Mouse (Mus musculus) erythroblast, embryonic 14.5 days (primary cell): ENCODE results near the gene Ldlrad3.

ENCODE experiments used
- GATA1 ChIP-seq: IDR thresholded peaks from 2 replicates; pipeline ENCODE4 v1.6.1; 2012; ENCODE audit warnings: low read length, inconsistent platforms, mixed read lengths
- TAL1 ChIP-seq: IDR thresholded peaks from 3 replicates; pipeline ENCODE4 v1.6.1; 2012; ENCODE audit warnings: low read length, inconsistent platforms, mixed read lengths

DNA sequence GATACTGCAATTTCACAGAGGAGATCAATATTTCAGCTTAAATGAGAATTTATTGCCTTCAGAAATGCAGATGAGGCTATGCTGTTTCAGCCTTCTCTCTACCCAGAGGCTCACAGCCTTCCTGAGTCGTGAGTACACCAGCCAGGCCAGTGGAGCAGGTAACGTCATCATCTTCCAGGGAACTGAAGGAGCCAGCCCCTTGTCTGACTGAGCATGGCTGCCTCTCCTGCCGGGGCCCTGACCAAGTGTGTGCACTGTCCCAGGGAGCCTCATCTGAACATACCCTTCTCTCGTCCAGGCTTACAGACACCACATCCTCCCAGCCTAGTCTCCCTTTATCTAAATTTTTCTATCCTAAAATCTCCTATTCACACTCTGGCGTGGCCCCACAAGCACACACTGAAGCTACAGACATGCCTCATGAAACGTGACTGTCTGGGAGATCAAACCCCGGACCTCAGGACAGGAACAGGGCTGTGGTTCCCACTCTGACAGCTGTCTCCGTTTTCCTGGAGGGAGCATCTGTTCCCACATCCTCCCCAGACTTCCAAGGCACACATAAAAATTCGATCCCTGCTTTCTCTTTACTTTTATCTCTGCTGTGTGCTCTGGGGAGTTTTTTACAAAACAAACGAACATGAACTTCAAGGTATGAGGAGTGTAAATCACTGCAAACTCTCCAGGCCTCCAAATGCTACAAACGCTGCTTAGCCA is 164.7 kb downstream of the Ldlrad3 start:
- TF ChIP-seq GATA1, result no peak
- TF ChIP-seq TAL1, result no peak
